Mouse (Mus musculus) cortical plate, adult 2 months (tissue): Measurements from ENCODE around the gene Gm12355.

ENCODE experiments used
- CTCF ChIP-seq: fragments of 200-500 bp; IDR thresholded peaks from 2 replicates; pipeline ENCODE4 v1.5.1; 2011; ENCODE audit warnings: mild to moderate bottlenecking, control low read depth, low read length; ENCODE audit not compliant: insufficient read depth; ENCODE audit errors: extremely low read depth
- POLR2A ChIP-seq: fragments of 200-500 bp; IDR thresholded peaks from 2 replicates; pipeline ENCODE4 v1.6.1; 2011; ENCODE audit warnings: mild to moderate bottlenecking, low read length, control low read depth; ENCODE audit not compliant: insufficient read depth; ENCODE audit errors: extremely low read depth

DNA sequence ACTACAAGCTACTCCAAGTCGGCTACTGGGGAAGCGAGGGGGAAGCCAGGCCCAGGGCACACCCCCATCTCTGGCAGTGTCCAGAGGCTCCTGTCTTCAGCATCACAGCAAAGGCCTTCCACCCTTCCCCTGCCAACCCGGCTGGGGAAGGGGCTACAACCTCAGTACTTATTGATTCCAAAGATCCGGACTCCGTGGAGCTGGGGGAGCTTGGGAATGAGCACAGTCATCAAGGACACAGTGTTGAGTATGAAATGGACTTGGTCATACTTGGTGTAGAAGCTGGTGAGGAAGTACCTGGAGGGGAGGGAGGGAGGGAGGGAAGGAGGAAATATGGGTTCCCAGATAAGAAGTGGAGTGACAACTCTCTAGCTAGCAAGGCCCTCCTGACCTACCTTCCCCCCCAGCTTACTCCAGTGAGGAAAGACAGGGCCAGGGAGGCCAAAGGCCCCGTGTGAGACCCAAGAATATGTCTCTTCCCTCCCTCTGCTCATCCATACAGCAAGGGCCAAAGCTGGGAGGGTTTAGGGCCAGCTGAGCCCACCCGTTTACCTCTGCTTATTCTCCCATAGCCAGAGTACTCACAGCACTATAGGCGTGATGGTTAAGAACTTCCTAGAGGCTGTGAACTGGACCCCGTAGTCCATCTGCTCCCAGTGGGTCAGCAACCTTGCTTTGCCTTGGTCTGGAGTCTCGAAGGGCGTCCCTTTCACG is 42.8 kb downstream of the Gm12355 start:
- no peak for TF ChIP-seq POLR2A
- TF ChIP-seq CTCF: no peak
